Mouse (Mus musculus): ENCODE data around the gene C1qa. TPM values are rescaled to one million over a fixed set of nuclear protein-coding genes. Genes with fewer than 3 reads are reported as not detected.

Gene C1qa
- polyA plus RNA-seq, 1 experiment from 2014 or later, result 44.8 TPM

- 75% methylated on average over 4 of the region's 4 CpGs for WGBS
- no peak for TF ChIP-seq CTCF (IDR thresholded peaks at IDR 0.05; ENCODE audit: low read depth)
- no peak for ATAC-seq
Observed at GRCm38 (mm10) chr4:136848565-136848964, 50.0 kb downstream of the C1qa start.

GRCm38 (mm10) chr4:136847166-136847565 is 51.4 kb downstream of the C1qa start:
- Histone ChIP-seq H3K9ac (ENCODE audit: low read depth, low read length) (no peak overlapping the region), H3K27me3 (replicated peaks; ENCODE audit: control insufficient read depth, insufficient read depth, low read length) (no peaks in the 10 kb centered on the region), H3K4me3 (ENCODE audit: low read depth, low read length) (no peak overlapping the region), H3K27ac (ENCODE audit: low read depth, low read length) (no peak overlapping the region), H3K4me1 (replicated peaks; ENCODE audit: control insufficient read depth, insufficient read depth, low read length) (no peaks in the 10 kb centered on the region), H3K36me3 (ENCODE audit: control insufficient read depth, insufficient read depth) (no peaks in the 10 kb centered on the region), H3K9me3 (ENCODE audit: control insufficient read depth) (no peaks in the 10 kb centered on the region), H3K4me2 (replicated peaks; ENCODE audit: low read depth) (no peak overlapping the region)
- no peak for ATAC-seq
- no peak for TF ChIP-seq CTCF (IDR thresholded peaks at IDR 0.05; ENCODE audit: low read depth)
- WGBS, result 83% methylated on average over 6 of the region's 6 CpGs

More at GRCm38 (mm10) chr4:136848565-136848964, 50.0 kb downstream of the C1qa start:
- Histone ChIP-seq H3K27me3 (replicated peaks; ENCODE audit: control insufficient read depth, insufficient read depth, low read length) (no peaks in the 10 kb centered on the region), H3K9ac (ENCODE audit: low read depth, low read length) (no peak overlapping the region), H3K27ac (ENCODE audit: low read depth, low read length) (no peak overlapping the region), H3K4me3 (ENCODE audit: low read depth, low read length) (no peak overlapping the region), H3K4me1 (replicated peaks; ENCODE audit: control insufficient read depth, insufficient read depth, low read length) (0 out of 2 replicates have a peak, but pooled peaks cover 4% of the 10 kb centered on the region), H3K4me2 (replicated peaks; ENCODE audit: low read depth) (no peak overlapping the region), H3K36me3 (ENCODE audit: control insufficient read depth, insufficient read depth) (no peaks in the 10 kb centered on the region), H3K9me3 (ENCODE audit: control insufficient read depth) (no peaks in the 10 kb centered on the region)

Other genes starting within 250 kb of the C1qa start
- 5.7 TPM in 2 replicates for gene Ephb2, start 62.8 kb downstream of the C1qa start, polyA plus RNA-seq (2015; fragmentation: Nextera tagmentation; extraction: Ambion mirVana)
- 67.7 and 71.4 TPM in 2 replicates for gene C1qb, start 12.6 kb downstream of the C1qa start, polyA plus RNA-seq (2015; fragmentation: Nextera tagmentation; extraction: Ambion mirVana)
- gene C1qc, start 5.7 kb downstream of the C1qa start, polyA plus RNA-seq (2015; fragmentation: Nextera tagmentation; extraction: Ambion mirVana), result 42.5 and 42.9 TPM in 2 replicates
- 0.10 and 0.14 TPM in 2 replicates for gene Epha8, start 58.0 kb upstream of the C1qa start, polyA plus RNA-seq (2015; fragmentation: Nextera tagmentation; extraction: Ambion mirVana)
- 0.85 and 1.4 TPM in 2 replicates for gene Zbtb40, start 150.0 kb upstream of the C1qa start, polyA plus RNA-seq (2015; fragmentation: Nextera tagmentation; extraction: Ambion mirVana)